Mouse (Mus musculus) forebrain, embryonic 15.5 days (tissue): ENCODE measurements around the gene Glt8d2. TPM values are rescaled to one million over a fixed set of nuclear protein-coding genes. Genes with fewer than 3 reads are reported as not detected.

Experiments used
- ATAC-seq: fragments of 200-750 bp; cut with Nextera tagmentation; replicated peaks from 2 replicates; pipeline ENCODE4 v1.8.0; 2017; ENCODE audit warnings: mild to moderate bottlenecking, moderate TSS enrichment, moderate library complexity
- H3K27ac ChIP-seq: fragments of 300-500 bp; sonication (generic); replicated peaks from 2 replicates; pipeline ENCODE4 v1.5.1; 2015; ENCODE audit warnings: mild to moderate bottlenecking, inconsistent platforms
- H3K27me3 ChIP-seq: fragments of 300-500 bp; sonication (generic); 2 replicates; pipeline ENCODE4 v1.6.1; 2015; ENCODE audit warnings: inconsistent platforms
- H3K36me3 ChIP-seq: fragments of 300-500 bp; sonication (generic); 2 replicates; pipeline ENCODE4 v1.6.1; 2015; ENCODE audit warnings: mild to moderate bottlenecking, inconsistent platforms
- H3K4me1 ChIP-seq: fragments of 300-500 bp; sonication (generic); 2 replicates; pipeline ENCODE4 v1.6.1; 2015; ENCODE audit warnings: inconsistent platforms
- H3K4me2 ChIP-seq: fragments of 300-500 bp; sonication (generic); replicated peaks from 2 replicates; pipeline ENCODE4 v1.6.1; 2015; ENCODE audit warnings: mild to moderate bottlenecking, inconsistent platforms
- H3K4me3 ChIP-seq: fragments of 300-500 bp; sonication (generic); 2 replicates; pipeline ENCODE4 v1.5.1; 2015; ENCODE audit warnings: mild to moderate bottlenecking, inconsistent platforms
- H3K9ac ChIP-seq: fragments of 300-500 bp; sonication (generic); replicated peaks from 2 replicates; pipeline ENCODE4 v1.6.1; 2015; ENCODE audit warnings: mild to moderate bottlenecking, inconsistent platforms
- H3K9me3 ChIP-seq: fragments of 300-500 bp; sonication (generic); 2 replicates; pipeline ENCODE4 v1.6.1; 2016; ENCODE audit warnings: inconsistent platforms
- WGBS: fragments of 180-500 bp; shearing (Covaris S2); methylation state at CpG from one replicate; pipeline ENCODE4 v1.1.7; 2015; ENCODE audit warnings: mixed read lengths; 5-methylcytosine and 5-hydroxymethylcytosine counted together
- polyA plus RNA-seq: library from polyadenylated mRNA; unstranded; fragments of >200 nt; fragmentation: Nextera tagmentation; extraction: Ambion mirVana; gene quantifications from 2 replicates; pipeline ENCODE4 v1.2.1, GENCODE M21; 2015

The Glt8d2 gene
- polyA plus RNA-seq, result 2.9 and 3.7 TPM in 2 replicates

- 6% methylated on average over 14 of the region's 14 CpGs for WGBS
- H3K4me3 ChIP-seq, result no peak within 1 kb of the TSS
- no peaks in the 10 kb centered on the region for H3K27me3 ChIP-seq
- H3K9me3 ChIP-seq, result no peaks in the 10 kb centered on the region
- 0 out of 2 replicates have a peak, but pooled peaks cover 5% of the 10 kb centered on the region for H3K4me1 ChIP-seq
- H3K36me3 ChIP-seq, result no peaks in the 10 kb centered on the region
- no peak for ATAC-seq
- H3K27ac ChIP-seq, result no peak within 1 kb of the TSS
- peak within 1 kb of the TSS; percentile 28 for H3K4me2 ChIP-seq
- H3K9ac ChIP-seq, result no peak within 1 kb of the TSS
Observed at GRCm38 (mm10) chr10:82690494-82690893, at the start of gene Glt8d2. Glt8d2 (minus strand) TSS chr10:82690650.

GRCm38 (mm10) chr10:82699296-82699941 lies 9.0 kb upstream of the Glt8d2 start:
- Histone ChIP-seq H3K4me1 (peaks cover 15% of the 10 kb centered on the region), H3K27ac (peak overlapping the region; percentile 77), H3K9me3 (no peaks in the 10 kb centered on the region), H3K27me3 (no peaks in the 10 kb centered on the region), H3K4me2 (peak overlapping the region; percentile 69), H3K9ac (peak overlapping the region; percentile 82), H3K36me3 (peaks cover 10% of the 10 kb centered on the region), H3K4me3 (peak overlapping the region; percentile 80)
- peak; percentile 81 for ATAC-seq
- WGBS, result under 1% methylated on average over 58 of the region's 59 CpGs

GRCm38 (mm10) chr10:82698712-82699261 lies 8.3 kb upstream of the Glt8d2 start:
- no peaks in the 10 kb centered on the region for H3K27me3 ChIP-seq
- H3K36me3 ChIP-seq, result peaks cover 5% of the 10 kb centered on the region
- H3K9me3 ChIP-seq, result no peaks in the 10 kb centered on the region
- peak overlapping the region; percentile 80 for H3K4me3 ChIP-seq
- H3K9ac ChIP-seq, result peak overlapping the region; percentile 82
- peak overlapping the region; percentile 77 for H3K27ac ChIP-seq
- H3K4me2 ChIP-seq, result peak overlapping the region; percentile 69
- H3K4me1 ChIP-seq, result peaks cover 15% of the 10 kb centered on the region
- WGBS, result under 1% methylated on average over 42 of the region's 42 CpGs
- peak; percentile 97 for ATAC-seq

- Histone ChIP-seq H3K27me3 (no peaks in the 10 kb centered on the region), H3K4me2 (no peak overlapping the region), H3K9me3 (no peaks in the 10 kb centered on the region), H3K4me1 (peaks cover 15% of the 10 kb centered on the region), H3K9ac (no peak overlapping the region), H3K27ac (no peak overlapping the region), H3K36me3 (peaks cover 5% of the 10 kb centered on the region), H3K4me3 (no peak overlapping the region)
- no peak for ATAC-seq
- 88% methylated on average over 3 of the region's 3 CpGs for WGBS
Observed at GRCm38 (mm10) chr10:82697305-82697898, 7.0 kb upstream of the Glt8d2 start.

- no peak overlapping the region for H3K4me2 ChIP-seq
- H3K4me1 ChIP-seq, result peaks cover 15% of the 10 kb centered on the region
- no peaks in the 10 kb centered on the region for H3K27me3 ChIP-seq
- no peak overlapping the region for H3K27ac ChIP-seq
- no peak overlapping the region for H3K9ac ChIP-seq
- H3K9me3 ChIP-seq, result no peaks in the 10 kb centered on the region
- WGBS, result 75% methylated on average over 4 of the region's 4 CpGs
- no peak for ATAC-seq
- no peaks in the 10 kb centered on the region for H3K36me3 ChIP-seq
- no peak overlapping the region for H3K4me3 ChIP-seq
Observed at GRCm38 (mm10) chr10:82696453-82697079, 6.1 kb upstream of the Glt8d2 start.

- 84% methylated on average over 5 of the region's 5 CpGs for WGBS
Observed at GRCm38 (mm10) chr10:82695956-82696355, 5.5 kb upstream of the Glt8d2 start, which contains the start of gene Hcfc2. Hcfc2 (plus strand) TSS chr10:82696160.

GRCm38 (mm10) chr10:82689681-82690211 lies 704 bp downstream of the Glt8d2 start:
- 77% methylated on average over 7 of the region's 7 CpGs for WGBS
- H3K4me3 ChIP-seq, result no peak overlapping the region
- 0 out of 2 replicates have a peak, but pooled peaks cover 5% of the 10 kb centered on the region for H3K4me1 ChIP-seq
- no peak overlapping the region for H3K4me2 ChIP-seq
- H3K27me3 ChIP-seq, result no peaks in the 10 kb centered on the region
- H3K36me3 ChIP-seq, result no peaks in the 10 kb centered on the region
- no peak overlapping the region for H3K9ac ChIP-seq
- no peaks in the 10 kb centered on the region for H3K9me3 ChIP-seq
- ATAC-seq, result no peak
- H3K27ac ChIP-seq, result no peak overlapping the region

More at GRCm38 (mm10) chr10:82695956-82696355, 5.5 kb upstream of the Glt8d2 start, which contains the start of gene Hcfc2:
- H3K4me3 ChIP-seq, result no peak within 1 kb of the TSS
- H3K4me2 ChIP-seq, result no peak within 1 kb of the TSS
- peaks cover 15% of the 10 kb centered on the region for H3K4me1 ChIP-seq
- H3K9me3 ChIP-seq, result no peaks in the 10 kb centered on the region
- no peak within 1 kb of the TSS for H3K27ac ChIP-seq
- no peak for ATAC-seq
- no peak within 1 kb of the TSS for H3K9ac ChIP-seq
- no peaks in the 10 kb centered on the region for H3K27me3 ChIP-seq
- no peaks in the 10 kb centered on the region for H3K36me3 ChIP-seq

- no peak overlapping the region for H3K27ac ChIP-seq
- WGBS, result 71% methylated on average over 2 of the region's 2 CpGs
- no peak overlapping the region for H3K4me2 ChIP-seq
- no peak overlapping the region for H3K9ac ChIP-seq
- no peaks in the 10 kb centered on the region for H3K36me3 ChIP-seq
- no peaks in the 10 kb centered on the region for H3K9me3 ChIP-seq
- H3K4me3 ChIP-seq, result no peak overlapping the region
- ATAC-seq, result no peak
- no peaks in the 10 kb centered on the region for H3K27me3 ChIP-seq
- 0 out of 2 replicates have a peak, but pooled peaks cover 3% of the 10 kb centered on the region for H3K4me1 ChIP-seq
Observed at GRCm38 (mm10) chr10:82685440-82685839, 5.0 kb downstream of the Glt8d2 start.

GRCm38 (mm10) chr10:82681639-82682038 lies 8.8 kb downstream of the Glt8d2 start:
- Histone ChIP-seq H3K27me3 (no peaks in the 10 kb centered on the region), H3K4me2 (no peak overlapping the region), H3K9ac (no peak overlapping the region), H3K4me3 (no peak overlapping the region), H3K4me1 (no peaks in the 10 kb centered on the region), H3K36me3 (no peaks in the 10 kb centered on the region), H3K27ac (no peak overlapping the region), H3K9me3 (no peaks in the 10 kb centered on the region)
- no peak for ATAC-seq
- WGBS, result 81% methylated on average over 7 of the region's 7 CpGs

GRCm38 (mm10) chr10:82680769-82681168 lies 9.7 kb downstream of the Glt8d2 start:
- ATAC-seq, result no peak

GRCm38 (mm10) chr10:82676949-82677348 lies 13.5 kb downstream of the Glt8d2 start:
- H3K36me3 ChIP-seq, result no peaks in the 10 kb centered on the region

More at GRCm38 (mm10) chr10:82680769-82681168, 9.7 kb downstream of the Glt8d2 start:
- no peaks in the 10 kb centered on the region for H3K4me1 ChIP-seq
- H3K27ac ChIP-seq, result no peak overlapping the region
- no peak overlapping the region for H3K9ac ChIP-seq
- WGBS, result 83% methylated on average over 5 of the region's 5 CpGs
- no peaks in the 10 kb centered on the region for H3K36me3 ChIP-seq
- H3K9me3 ChIP-seq, result no peaks in the 10 kb centered on the region
- H3K27me3 ChIP-seq, result no peaks in the 10 kb centered on the region
- no peak overlapping the region for H3K4me3 ChIP-seq
- H3K4me2 ChIP-seq, result no peak overlapping the region

GRCm38 (mm10) chr10:82670205-82670604 lies 20.2 kb downstream of the Glt8d2 start:
- no peak overlapping the region for H3K4me3 ChIP-seq
- WGBS, result 79% methylated on average over 6 of the region's 6 CpGs
- H3K27ac ChIP-seq, result no peak overlapping the region
- H3K36me3 ChIP-seq, result no peaks in the 10 kb centered on the region
- ATAC-seq, result no peak
- no peak overlapping the region for H3K4me2 ChIP-seq
- peaks cover 6% of the 10 kb centered on the region; the same call in 1 of the 2 replicates for H3K4me1 ChIP-seq
- no peak overlapping the region for H3K9ac ChIP-seq
- H3K9me3 ChIP-seq, result no peaks in the 10 kb centered on the region
- no peaks in the 10 kb centered on the region for H3K27me3 ChIP-seq

More at GRCm38 (mm10) chr10:82676949-82677348, 13.5 kb downstream of the Glt8d2 start:
- WGBS, result 69% methylated on average over 6 of the region's 6 CpGs
- H3K27me3 ChIP-seq, result no peaks in the 10 kb centered on the region
- H3K27ac ChIP-seq, result no peak overlapping the region
- H3K4me1 ChIP-seq, result no peaks in the 10 kb centered on the region
- no peak overlapping the region for H3K4me3 ChIP-seq
- H3K9ac ChIP-seq, result no peak overlapping the region
- H3K4me2 ChIP-seq, result no peak overlapping the region
- ATAC-seq, result no peak
- no peaks in the 10 kb centered on the region for H3K9me3 ChIP-seq
